ENCODE assay signal across 8 mouse cellular contexts in genomic region chr10:81284719-81285118, GRCm38 (mm10). TPM values are rescaled to one million over a fixed set of nuclear protein-coding genes. Genes with fewer than 3 reads are reported as not detected.
DNase-seq lines count a peak whose midpoint lies in the region; ATAC-seq and TF ChIP-seq lines count a peak whose summit lies in the region.

No protein-coding gene starts in this region.

- no peaks in the 10 kb centered on the region; the same call in 1 of the 2 replicates for H3K36me3 ChIP-seq in heart, embryonic 10.5 days
- H3K36me3 ChIP-seq in hindbrain, embryonic 11.5 days (ENCODE audit: control insufficient read depth, insufficient read depth, low read length): no peaks in the 10 kb centered on the region
- H3K36me3 ChIP-seq in midbrain, embryonic 12.5 days: no peaks in the 10 kb centered on the region

- 9% methylated on average over 17 of the region's 17 CpGs for WGBS in heart, embryonic 10.5 days
- WGBS in hindbrain, embryonic 11.5 days: 9% methylated on average over 17 of the region's 17 CpGs
- WGBS in midbrain, embryonic 12.5 days: 15% methylated on average over 17 of the region's 17 CpGs
- WGBS in cerebellum, adult 2 months: 21% methylated on average over 17 of the region's 17 CpGs

- H3K9me3 ChIP-seq in heart, embryonic 10.5 days: no peaks in the 10 kb centered on the region
- no peaks in the 10 kb centered on the region for H3K9me3 ChIP-seq in hindbrain, embryonic 11.5 days (ENCODE audit: control insufficient read depth, low read length)
- H3K9me3 ChIP-seq in midbrain, embryonic 12.5 days: no peaks in the 10 kb centered on the region

- DNase-seq in heart, embryonic 10.5 days (ENCODE audit: low spot score): no peak
- no peak for DNase-seq in heart, adult 8-10 months (ENCODE audit: low spot score)
- DNase-seq in hindbrain, embryonic 11.5 days (ENCODE audit: low spot score): no peak
- peak; percentile 72 to 80 for DNase-seq in kidney, postnatal 4 days
- DNase-seq in urinary bladder, postnatal 36 days (ENCODE audit: low spot score in 2 of 2): no peak
- no peak for DNase-seq in cerebellum, adult 2 months

- no peak for TF ChIP-seq CTCF in cerebellum, adult 2 months (IDR thresholded peaks at IDR 0.05; ENCODE audit: borderline replicate concordance, insufficient read depth, low read depth, low read length)

- peak overlapping the region; percentile 55; the same call in 1 of the 2 replicates for H3K4me3 ChIP-seq in heart, embryonic 10.5 days
- no peak overlapping the region for H3K4me3 ChIP-seq in hindbrain, embryonic 11.5 days (ENCODE audit: low read depth, low read length)
- H3K4me3 ChIP-seq in midbrain, embryonic 12.5 days: no peak overlapping the region
- no peak overlapping the region for H3K4me3 ChIP-seq in cerebellum, adult 2 months (replicated peaks; ENCODE audit: insufficient read depth, low read depth, low read length)

- no peak overlapping the region for H3K27ac ChIP-seq in heart, embryonic 10.5 days
- H3K27ac ChIP-seq in hindbrain, embryonic 11.5 days (ENCODE audit: low read depth, low read length): no peak overlapping the region
- no peak overlapping the region for H3K27ac ChIP-seq in midbrain, embryonic 12.5 days (replicated peaks)
- no peak overlapping the region for H3K27ac ChIP-seq in cerebellum, adult 2 months (ENCODE audit: insufficient read depth, low read length)

- no peak for TF ChIP-seq POLR2A in cerebellum, adult 2 months (IDR thresholded peaks at IDR 0.05; ENCODE audit: borderline replicate concordance, insufficient read depth, low read length)

- H3K4me1 ChIP-seq in heart, embryonic 10.5 days: peaks cover 29% of the 10 kb centered on the region
- peaks cover 3% of the 10 kb centered on the region; the same call in 1 of the 2 replicates for H3K4me1 ChIP-seq in hindbrain, embryonic 11.5 days (replicated peaks; ENCODE audit: control insufficient read depth, insufficient read depth, low read length)
- peaks cover 5% of the 10 kb centered on the region; the same call in 1 of the 2 replicates for H3K4me1 ChIP-seq in midbrain, embryonic 12.5 days
- no peaks in the 10 kb centered on the region for H3K4me1 ChIP-seq in cerebellum, adult 2 months (ENCODE audit: control insufficient read depth, insufficient read depth, low read length)

- peak overlapping the region; percentile 74; the same call in 1 of the 2 replicates for H3K4me2 ChIP-seq in hindbrain, embryonic 11.5 days (replicated peaks; ENCODE audit: low read depth, low read length)
- H3K4me2 ChIP-seq in midbrain, embryonic 12.5 days (replicated peaks): peak overlapping the region; percentile 72

- H3K27me3 ChIP-seq in heart, embryonic 10.5 days (ENCODE audit: insufficient read depth, poor library complexity, severe bottlenecking): peaks cover 83% of the 10 kb centered on the region
- peaks cover 25% of the 10 kb centered on the region for H3K27me3 ChIP-seq in hindbrain, embryonic 11.5 days (ENCODE audit: control insufficient read depth, insufficient read depth, low read length)
- H3K27me3 ChIP-seq in midbrain, embryonic 12.5 days: peaks cover 65% of the 10 kb centered on the region
- H3K27me3 ChIP-seq in cerebellum, adult 2 months (ENCODE audit: control insufficient read depth, insufficient read depth, low read length): no peaks in the 10 kb centered on the region

- no peak for ATAC-seq in hindbrain, embryonic 11.5 days (ENCODE audit: low FRiP score)
- no peak for ATAC-seq in midbrain, embryonic 12.5 days (ENCODE audit: low FRiP score, low read depth)
- ATAC-seq in activated CD4-positive, CD25-positive, alpha-beta regulatory T cell, adult 4 months: no peak

- H3K9ac ChIP-seq in hindbrain, embryonic 11.5 days (ENCODE audit: low read depth, low read length): no peak overlapping the region
- no peak overlapping the region for H3K9ac ChIP-seq in midbrain, embryonic 12.5 days (replicated peaks)

RNA-seq across cellular contexts. Expression of gene Tjp3, which starts 6.7 kb away (rescaled TPM):
- 1.8 and 4.4 TPM in 2 replicates for polyA plus RNA-seq in heart, embryonic 10.5 days (2016; fragmentation: Nextera tagmentation; extraction: Ambion mirVana)
- under 1 TPM in 1 of 4 experiments, not detected in 3; 0.22 TPM for total RNA-seq in heart, adult 8-10 months (2022)
- polyA plus RNA-seq in hindbrain, embryonic 11.5 days (2014; fragmentation: Nextera tagmentation; extraction: Ambion mirVana): 3.8 and 3.9 TPM in 2 replicates
- polyA plus RNA-seq in midbrain, embryonic 12.5 days (2016; fragmentation: Nextera tagmentation; extraction: Ambion mirVana): 6.6 and 7.5 TPM in 2 replicates
- 1 to 10 TPM; 2.4 to 3.1 TPM for polyA plus RNA-seq in activated CD4-positive, CD25-positive, alpha-beta regulatory T cell, adult 4 months (2017; shearing (Covaris generic))
- polyA plus RNA-seq in cerebellum, adult 2 months (2012; rRNA removed): 0.51 and 1.2 TPM in 2 replicates

RNA-seq across cellular contexts. Expression of gene Pip5k1c, which starts 8.0 kb away (rescaled TPM):
- 42.6 and 55.9 TPM in 2 replicates for polyA plus RNA-seq in heart, embryonic 10.5 days (2016; fragmentation: Nextera tagmentation; extraction: Ambion mirVana)
- total RNA-seq in heart, adult 8-10 months (2022): 10 to 100 TPM; 25.7 to 29.5 (median 26.8) TPM
- polyA plus RNA-seq in hindbrain, embryonic 11.5 days (2014; fragmentation: Nextera tagmentation; extraction: Ambion mirVana): 46.3 and 47.0 TPM in 2 replicates
- 89.9 and 92.6 TPM in 2 replicates for polyA plus RNA-seq in midbrain, embryonic 12.5 days (2016; fragmentation: Nextera tagmentation; extraction: Ambion mirVana)
- 10 to 100 TPM; 11.1 to 16.9 TPM for polyA plus RNA-seq in activated CD4-positive, CD25-positive, alpha-beta regulatory T cell, adult 4 months (2017; shearing (Covaris generic))
- 288 and 314 TPM in 2 replicates for polyA plus RNA-seq in cerebellum, adult 2 months (2012; rRNA removed)

RNA-seq across cellular contexts. Expression of gene Apba3, which starts 18.0 kb away (rescaled TPM):
- polyA plus RNA-seq in heart, embryonic 10.5 days (2016; fragmentation: Nextera tagmentation; extraction: Ambion mirVana): 56.5 and 57.0 TPM in 2 replicates
- total RNA-seq in heart, adult 8-10 months (2022): 100 to 1,000 TPM; 105 to 122 (median 112) TPM
- polyA plus RNA-seq in hindbrain, embryonic 11.5 days (2014; fragmentation: Nextera tagmentation; extraction: Ambion mirVana): 32.1 and 33.5 TPM in 2 replicates
- polyA plus RNA-seq in midbrain, embryonic 12.5 days (2016; fragmentation: Nextera tagmentation; extraction: Ambion mirVana): 34.8 and 36.1 TPM in 2 replicates
- 10 to 100 TPM; 10.2 to 18.0 TPM for polyA plus RNA-seq in activated CD4-positive, CD25-positive, alpha-beta regulatory T cell, adult 4 months (2017; shearing (Covaris generic))
- 61.8 and 63.9 TPM in 2 replicates for polyA plus RNA-seq in cerebellum, adult 2 months (2012; rRNA removed)

RNA-seq across cellular contexts. Expression of gene Mrpl54, which starts 18.0 kb away (rescaled TPM):
- 284 and 285 TPM in 2 replicates for polyA plus RNA-seq in heart, embryonic 10.5 days (2016; fragmentation: Nextera tagmentation; extraction: Ambion mirVana)
- total RNA-seq in heart, adult 8-10 months (2022): 100 to 1,000 TPM; 105 to 124 (median 112) TPM
- 179 and 182 TPM in 2 replicates for polyA plus RNA-seq in hindbrain, embryonic 11.5 days (2014; fragmentation: Nextera tagmentation; extraction: Ambion mirVana)
- polyA plus RNA-seq in midbrain, embryonic 12.5 days (2016; fragmentation: Nextera tagmentation; extraction: Ambion mirVana): 168 and 169 TPM in 2 replicates
- polyA plus RNA-seq in activated CD4-positive, CD25-positive, alpha-beta regulatory T cell, adult 4 months (2017; shearing (Covaris generic)): 100 to 1,000 TPM; 148 to 166 TPM
- 81.4 and 84.9 TPM in 2 replicates for polyA plus RNA-seq in cerebellum, adult 2 months (2012; rRNA removed)

RNA-seq across cellular contexts. Expression of gene Matk, which starts 32.0 kb away (rescaled TPM):
- 1.2 and 2.2 TPM in 2 replicates for polyA plus RNA-seq in heart, embryonic 10.5 days (2016; fragmentation: Nextera tagmentation; extraction: Ambion mirVana)
- under 1 TPM; 0.26 to 0.75 (median 0.62) TPM for total RNA-seq in heart, adult 8-10 months (2022)
- 3.1 and 3.3 TPM in 2 replicates for polyA plus RNA-seq in hindbrain, embryonic 11.5 days (2014; fragmentation: Nextera tagmentation; extraction: Ambion mirVana)
- 4.3 and 5.0 TPM in 2 replicates for polyA plus RNA-seq in midbrain, embryonic 12.5 days (2016; fragmentation: Nextera tagmentation; extraction: Ambion mirVana)
- 10 to 100 TPM; 54.3 to 64.7 TPM for polyA plus RNA-seq in activated CD4-positive, CD25-positive, alpha-beta regulatory T cell, adult 4 months (2017; shearing (Covaris generic))
- polyA plus RNA-seq in cerebellum, adult 2 months (2012; rRNA removed): 124 and 141 TPM in 2 replicates

Comparison
In these comparisons a context has a peak if more than half of its experiments do, and no peak if none do; other contexts are left out.
1. DNase-seq: peak in kidney, postnatal 4 days (2 of 2); none in heart, embryonic 10.5 days (single experiment), heart, adult 8-10 months (single experiment), hindbrain, embryonic 11.5 days (single experiment), urinary bladder, postnatal 36 days (0 of 2) and cerebellum, adult 2 months (0 of 2).